Mouse (Mus musculus) midbrain, embryonic 16.5 days (tissue): ENCODE measurements around the gene Calhm2. TPM values are rescaled to one million over a fixed set of nuclear protein-coding genes. Genes with fewer than 3 reads are reported as not detected.

Source experiments
- ATAC-seq: fragments of 200-750 bp; cut with Nextera tagmentation; 2 replicates; pipeline ENCODE4 v1.8.0; 2017; ENCODE audit warnings: moderate TSS enrichment
- H3K27ac ChIP-seq: fragments of 300-500 bp; sonication (generic); 2 replicates; pipeline ENCODE4 v1.5.1; 2014; ENCODE audit warnings: mild to moderate bottlenecking, low read length, mixed read lengths
- H3K27me3 ChIP-seq: fragments of 300-500 bp; sonication (generic); 2 replicates; pipeline ENCODE4 v1.6.1; 2014; ENCODE audit warnings: low read depth, low read length, mixed read lengths; ENCODE audit not compliant: control insufficient read depth, insufficient read depth
- H3K36me3 ChIP-seq: fragments of 300-500 bp; sonication (generic); 2 replicates; pipeline ENCODE4 v1.6.1; 2014; ENCODE audit warnings: mild to moderate bottlenecking, low read length, moderate library complexity, mixed read lengths; ENCODE audit not compliant: control insufficient read depth, insufficient read depth
- H3K4me1 ChIP-seq: fragments of 300-500 bp; sonication (generic); 2 replicates; pipeline ENCODE4 v1.6.1; 2014; ENCODE audit warnings: mild to moderate bottlenecking, low read length, mixed read lengths; ENCODE audit not compliant: control insufficient read depth, insufficient read depth
- H3K4me2 ChIP-seq: fragments of 300-500 bp; sonication (generic); 2 replicates; pipeline ENCODE4 v1.6.1; 2014; ENCODE audit warnings: mild to moderate bottlenecking, low read length, mixed read lengths
- H3K4me3 ChIP-seq: fragments of 300-500 bp; sonication (generic); 2 replicates; pipeline ENCODE4 v1.5.1; 2014; ENCODE audit warnings: low read depth, mild to moderate bottlenecking, low read length, moderate library complexity, mixed read lengths
- H3K9ac ChIP-seq: fragments of 300-500 bp; sonication (generic); 2 replicates; pipeline ENCODE4 v1.6.1; 2014; ENCODE audit warnings: low read depth, low read length, mixed read lengths
- H3K9me3 ChIP-seq: fragments of 300-500 bp; sonication (generic); replicated peaks from 2 replicates; pipeline ENCODE4 v1.6.1; 2014; ENCODE audit warnings: mild to moderate bottlenecking, low read length, mixed read lengths; ENCODE audit not compliant: control insufficient read depth, poor library complexity, severe bottlenecking
- WGBS: fragments of 180-500 bp; shearing (Covaris S2); extraction: QIAGEN DNeasy Blood & Tissue Kit; methylation state at CpG from one replicate; pipeline ENCODE4 v1.1.7; 2014; 5-methylcytosine and 5-hydroxymethylcytosine counted together
- polyA plus RNA-seq: library from polyadenylated mRNA; unstranded; fragments of >200 nt; fragmentation: Nextera tagmentation; extraction: Ambion mirVana; gene quantifications from 2 replicates; pipeline ENCODE4 v1.2.1, GENCODE M21; 2015

The Calhm2 gene
- polyA plus RNA-seq, 1 experiment from 2014 or later = 1.1 TPM

- H3K4me2 ChIP-seq = no peak overlapping the region
- H3K4me1 ChIP-seq = no peaks in the 10 kb centered on the region
- H3K9me3 ChIP-seq = no peaks in the 10 kb centered on the region
- no peak overlapping the region for H3K9ac ChIP-seq
- no peak overlapping the region for H3K27ac ChIP-seq
- WGBS = 81% methylated on average over 2 of the region's 2 CpGs
- no peak for ATAC-seq
- peaks cover 24% of the 10 kb centered on the region for H3K36me3 ChIP-seq
- no peak overlapping the region for H3K4me3 ChIP-seq
- H3K27me3 ChIP-seq = no peaks in the 10 kb centered on the region
Observed at GRCm38 (mm10) chr19:47118634-47119033, 19.5 kb downstream of the Calhm2 start.

DNA sequence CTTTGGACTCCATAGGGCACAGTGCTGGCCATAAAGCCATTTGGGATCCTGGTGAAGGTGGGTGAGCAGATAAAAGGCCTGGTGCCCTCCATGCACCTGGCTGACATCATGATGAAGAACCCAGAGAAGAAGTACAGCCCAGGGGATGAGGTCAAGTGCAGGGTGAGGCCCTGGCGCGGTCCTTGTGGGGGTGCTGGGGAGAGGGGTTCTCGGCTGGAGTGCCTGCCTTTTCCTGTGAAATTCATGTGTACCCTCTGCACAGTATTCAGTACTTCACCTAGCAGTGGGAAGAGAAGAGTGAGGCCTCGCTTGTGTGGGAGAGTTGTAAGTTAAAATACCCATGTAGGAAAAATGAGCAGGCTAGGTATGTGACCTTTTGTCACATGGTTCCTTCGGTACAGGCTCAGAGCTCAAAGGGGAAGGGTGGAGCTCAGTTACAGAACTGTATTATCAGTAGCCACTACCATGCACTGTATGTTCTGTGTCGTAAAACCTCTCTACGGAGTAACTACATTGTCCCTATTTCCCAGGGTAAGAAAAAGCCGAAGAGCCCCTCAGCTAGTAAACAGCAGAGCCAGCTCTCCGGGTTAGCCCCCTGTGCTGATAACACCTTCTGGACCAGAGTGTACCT is 33.3 kb downstream of the Calhm2 start:
- peaks cover 63% of the 10 kb centered on the region for H3K36me3 ChIP-seq
- over 99% methylated on average over 9 of the region's 9 CpGs for WGBS
- H3K9ac ChIP-seq = no peak overlapping the region
- no peaks in the 10 kb centered on the region for H3K4me1 ChIP-seq
- H3K4me2 ChIP-seq = no peak overlapping the region
- H3K27me3 ChIP-seq = no peaks in the 10 kb centered on the region
- H3K9me3 ChIP-seq = no peaks in the 10 kb centered on the region
- no peak overlapping the region for H3K27ac ChIP-seq
- no peak for ATAC-seq
- no peak overlapping the region for H3K4me3 ChIP-seq

DNA sequence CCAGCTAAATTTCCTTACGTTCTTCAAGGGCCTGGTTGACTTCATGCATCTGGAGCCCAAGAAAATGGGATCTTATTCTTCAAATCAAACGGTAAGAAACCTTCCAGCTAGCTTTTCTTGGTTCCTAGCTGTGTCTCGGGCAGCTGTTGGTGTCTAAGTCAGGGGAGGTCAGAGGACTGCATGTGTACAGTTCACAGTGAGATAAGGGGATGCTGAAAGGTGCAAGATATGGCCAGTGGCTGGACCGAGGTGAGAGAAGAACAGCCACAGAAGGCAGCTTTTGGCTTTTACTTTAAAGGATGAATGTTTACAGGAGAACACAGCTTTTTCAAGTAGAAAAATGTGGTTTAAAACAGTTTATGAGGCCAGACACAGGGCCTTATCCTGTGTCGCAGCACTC is 37.0 kb downstream of the Calhm2 start:
- no peaks in the 10 kb centered on the region for H3K4me1 ChIP-seq
- peaks cover 43% of the 10 kb centered on the region for H3K36me3 ChIP-seq
- no peaks in the 10 kb centered on the region for H3K9me3 ChIP-seq
- no peak overlapping the region for H3K27ac ChIP-seq
- ATAC-seq = no peak
- H3K4me3 ChIP-seq = no peak overlapping the region
- WGBS = 94% methylated on average over 5 of the region's 5 CpGs
- H3K27me3 ChIP-seq = no peaks in the 10 kb centered on the region
- H3K4me2 ChIP-seq = no peak overlapping the region
- H3K9ac ChIP-seq = no peak overlapping the region

DNA sequence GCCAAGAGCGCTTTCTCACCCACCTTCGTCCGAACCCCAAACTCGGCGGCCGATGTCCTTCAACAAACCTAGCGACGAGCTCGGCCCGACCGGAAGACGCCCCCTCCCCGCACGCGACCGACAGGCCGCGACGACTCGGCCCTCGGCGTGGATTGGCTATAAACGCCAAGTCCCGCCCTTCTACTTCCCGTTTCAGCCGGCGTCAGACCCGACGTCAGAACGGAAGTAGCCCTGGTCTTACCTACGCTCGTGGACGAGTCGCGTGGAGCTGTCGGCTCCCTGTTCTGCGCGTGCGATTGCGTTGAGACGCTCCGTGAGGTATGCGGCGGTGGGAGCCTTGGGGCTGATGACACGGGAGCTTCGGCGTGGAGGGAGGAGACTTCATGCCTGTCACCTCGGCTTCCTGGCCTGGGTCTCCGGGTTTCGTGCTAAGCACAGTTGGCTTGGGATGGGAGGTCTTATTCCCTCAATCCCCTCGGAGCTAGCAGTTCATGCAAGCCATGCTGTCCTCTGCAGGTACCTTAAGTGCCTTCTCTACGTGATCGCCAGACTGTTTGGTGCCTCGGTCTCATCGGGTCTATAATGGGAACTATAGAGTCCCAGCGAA is 47.4 kb downstream of the Calhm2 start, which contains the start of the genes Usmg5 and Pdcd11:
Usmg5 (minus strand) TSS at position 98 of the 607 bp plus-strand sequence.
Pdcd11 (plus strand) TSS at position 219 of the 607 bp plus-strand sequence.
- peak within 1 kb of the TSS; percentile 99 for H3K9ac ChIP-seq
- WGBS = under 1% methylated on average over 56 of the region's 56 CpGs
- ATAC-seq = peak; percentile 99
- H3K4me1 ChIP-seq = peaks cover 25% of the 10 kb centered on the region
- peak within 1 kb of the TSS; percentile 96 for H3K4me3 ChIP-seq
- H3K27ac ChIP-seq = peak within 1 kb of the TSS; percentile 90
- peaks cover 10% of the 10 kb centered on the region; the same call in 1 of the 2 replicates for H3K36me3 ChIP-seq
- H3K9me3 ChIP-seq = no peaks in the 10 kb centered on the region
- H3K4me2 ChIP-seq = peak within 1 kb of the TSS; percentile 95
- no peaks in the 10 kb centered on the region for H3K27me3 ChIP-seq

- Histone ChIP-seq H3K27me3 (no peaks in the 10 kb centered on the region), H3K27ac (peak overlapping the region; percentile 90), H3K9ac (peak overlapping the region; percentile 99), H3K4me3 (peak overlapping the region; percentile 96), H3K36me3 (peaks cover 7% of the 10 kb centered on the region; the same call in 1 of the 2 replicates), H3K9me3 (no peaks in the 10 kb centered on the region), H3K4me1 (peaks cover 25% of the 10 kb centered on the region), H3K4me2 (peak overlapping the region; percentile 95)
- peak; percentile 69 for ATAC-seq
- 3% methylated on average over 36 of the region's 36 CpGs for WGBS
Observed at GRCm38 (mm10) chr19:47089718-47090525, 48.2 kb downstream of the Calhm2 start.

DNA sequence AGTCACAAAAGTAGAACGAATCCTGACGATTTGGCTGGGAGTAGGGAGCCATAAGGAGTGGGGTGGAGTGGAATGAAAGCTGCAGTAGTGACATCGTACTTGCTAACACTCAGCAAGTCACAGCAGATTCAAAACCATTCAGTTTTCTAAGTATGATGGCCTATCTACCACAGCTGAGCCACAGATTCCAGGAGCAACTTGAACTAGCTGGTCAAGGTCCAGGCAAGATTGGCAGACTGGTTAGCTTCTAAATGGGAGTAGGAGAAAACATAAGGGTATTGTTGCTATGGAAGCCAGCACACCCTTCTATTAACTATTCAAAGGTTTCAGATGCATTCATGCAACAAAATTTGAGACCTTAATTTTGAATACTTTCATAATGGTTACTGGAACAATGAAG is 49.9 kb downstream of the Calhm2 start:
- 89% methylated on average over 3 of the region's 3 CpGs for WGBS
- H3K4me3 ChIP-seq = no peak overlapping the region
- peaks cover 25% of the 10 kb centered on the region for H3K4me1 ChIP-seq
- H3K27ac ChIP-seq = no peak overlapping the region
- H3K9me3 ChIP-seq = no peaks in the 10 kb centered on the region
- no peaks in the 10 kb centered on the region for H3K27me3 ChIP-seq
- H3K9ac ChIP-seq = no peak overlapping the region
- peaks cover 20% of the 10 kb centered on the region for H3K36me3 ChIP-seq
- no peak for ATAC-seq
- H3K4me2 ChIP-seq = no peak overlapping the region

DNA sequence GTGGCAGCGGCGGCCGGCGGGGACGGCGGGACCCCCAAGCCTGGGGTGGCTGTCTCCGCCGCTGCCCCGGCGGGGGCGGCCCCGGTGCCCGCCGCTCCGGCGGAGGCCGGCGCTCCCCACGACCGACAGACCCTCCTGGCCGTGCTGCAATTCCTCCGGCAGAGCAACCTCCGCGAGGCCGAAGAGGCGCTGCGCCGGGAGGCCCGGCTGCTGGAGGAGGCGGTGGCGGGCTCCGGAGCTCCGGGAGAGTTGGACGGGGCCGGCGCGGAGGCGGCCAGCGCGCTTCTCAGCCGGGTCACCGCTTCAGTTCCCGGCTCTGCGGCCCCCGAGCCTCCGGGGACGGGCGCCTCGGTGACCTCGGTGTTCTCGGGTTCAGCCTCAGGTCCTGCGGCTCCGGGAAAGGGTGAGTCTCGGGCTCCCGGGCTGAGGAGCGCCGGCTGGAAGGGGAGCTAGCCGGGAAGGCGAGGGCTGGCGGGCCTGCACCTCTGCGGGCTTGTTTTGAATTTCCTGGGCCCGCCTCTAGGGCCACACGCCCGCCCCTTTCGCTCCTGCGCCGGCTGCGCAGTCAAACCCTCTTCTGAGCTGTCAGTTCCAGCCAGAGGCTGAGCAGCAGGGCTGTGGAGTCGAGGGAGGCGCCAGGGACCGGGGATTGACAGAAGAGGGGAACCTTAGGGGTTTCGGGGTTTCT is 70.0 kb downstream of the Calhm2 start:
- Histone ChIP-seq H3K4me2 (peak overlapping the region; percentile 85), H3K27ac (peak overlapping the region; percentile 92), H3K27me3 (no peaks in the 10 kb centered on the region), H3K4me1 (peaks cover 13% of the 10 kb centered on the region), H3K9ac (peak overlapping the region; percentile 92), H3K4me3 (peak overlapping the region; percentile 62), H3K9me3 (no peaks in the 10 kb centered on the region), H3K36me3 (peaks cover 13% of the 10 kb centered on the region)
- peak; percentile 94 for ATAC-seq
- WGBS = under 1% methylated on average over 57 of the region's 72 CpGs

- ATAC-seq = peak; percentile 88
- WGBS = 10% methylated on average over 49 of the region's 49 CpGs
- peak within 1 kb of the TSS; percentile 92 for H3K27ac ChIP-seq
- peak within 1 kb of the TSS; percentile 92 for H3K9ac ChIP-seq
- peaks cover 13% of the 10 kb centered on the region for H3K4me1 ChIP-seq
- no peaks in the 10 kb centered on the region for H3K9me3 ChIP-seq
- H3K27me3 ChIP-seq = no peaks in the 10 kb centered on the region
- peak within 1 kb of the TSS; percentile 62 for H3K4me3 ChIP-seq
- H3K36me3 ChIP-seq = peaks cover 10% of the 10 kb centered on the region
- H3K4me2 ChIP-seq = peak within 1 kb of the TSS; percentile 85
Observed at GRCm38 (mm10) chr19:47067096-47067882, 70.8 kb downstream of the Calhm2 start, which contains the start of gene Taf5. Taf5 (plus strand) TSS chr19:47067746.
